Mouse (Mus musculus): Measurements from ENCODE around the gene Gucy2g. TPM values are rescaled to one million over a fixed set of nuclear protein-coding genes. Genes with fewer than 3 reads are reported as not detected.
"Not testable (repeated sequence)": the region's sequence is repeated elsewhere in the genome, so short reads cannot be mapped to it uniquely, and the experiment has no call there.

Gucy2g gene
- total RNA-seq, 4 experiments from 2014 or later, result 2.4 to 4.3 (median 3.3) TPM

GRCm38 (mm10) chr19:55165954-55166353, 75.1 kb downstream of the Gucy2g start:
- DNase-seq (ENCODE audit: low spot score in 2 of 2), result no peak

DNA sequence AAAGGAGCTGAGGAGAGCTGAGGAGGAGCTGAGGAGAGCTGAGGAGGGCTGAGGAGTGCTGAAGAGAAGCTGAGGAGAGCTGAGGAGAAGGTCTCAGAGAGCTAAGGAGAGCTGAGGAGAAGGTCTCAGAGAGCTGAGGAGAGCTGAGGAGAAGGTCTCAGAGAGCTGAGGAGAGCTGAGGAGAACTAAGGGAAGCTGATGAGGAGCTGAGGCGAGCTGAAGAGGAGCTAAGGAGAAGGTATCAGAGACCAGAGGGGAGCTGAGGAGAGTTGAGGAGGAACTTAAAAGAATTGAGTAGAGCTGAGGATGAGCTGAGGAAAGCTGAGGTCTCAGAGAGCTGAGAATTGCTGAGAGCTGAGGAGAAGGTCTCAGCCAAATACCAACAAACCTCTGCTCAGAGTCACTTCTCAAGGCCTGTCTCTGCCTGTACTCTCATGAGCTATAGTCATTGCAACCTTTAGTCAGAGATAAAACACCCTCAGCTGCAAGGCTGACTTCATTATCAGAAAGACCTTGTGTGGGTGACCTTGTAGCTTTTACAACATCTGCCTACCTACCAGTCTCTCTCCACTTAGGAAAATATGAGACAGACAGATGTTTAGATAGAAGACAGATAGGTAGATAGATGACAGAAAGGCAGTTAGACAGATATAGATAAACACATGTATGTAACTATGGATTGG, 75.7 kb downstream of the Gucy2g start:
- DNase-seq (ENCODE audit: low spot score in 2 of 2), result no peak

DNA sequence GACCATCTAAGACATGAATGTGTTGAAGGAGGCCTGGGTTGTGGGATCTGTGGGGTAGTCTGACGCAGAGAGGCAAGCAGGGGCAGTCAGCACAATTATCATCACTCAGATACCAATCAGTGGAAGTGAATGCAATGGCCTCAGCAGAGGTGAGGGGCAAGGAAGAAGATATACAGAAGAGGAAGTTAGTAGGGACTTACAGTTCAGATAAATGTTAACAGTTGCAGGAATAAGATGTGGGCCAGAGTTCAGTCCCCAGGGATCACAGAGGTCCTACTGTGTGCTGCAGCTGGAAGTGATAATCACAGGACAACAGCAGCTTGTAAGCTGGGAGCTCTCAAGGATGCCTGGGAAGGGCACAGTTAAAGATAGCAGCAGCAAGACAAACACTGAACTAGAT, 76.9 kb downstream of the Gucy2g start:
- no peak for DNase-seq (ENCODE audit: low spot score in 2 of 2)

GRCm38 (mm10) chr19:55162271-55162670, 78.8 kb downstream of the Gucy2g start:
- no peak for DNase-seq (ENCODE audit: low spot score in 2 of 2)

DNA sequence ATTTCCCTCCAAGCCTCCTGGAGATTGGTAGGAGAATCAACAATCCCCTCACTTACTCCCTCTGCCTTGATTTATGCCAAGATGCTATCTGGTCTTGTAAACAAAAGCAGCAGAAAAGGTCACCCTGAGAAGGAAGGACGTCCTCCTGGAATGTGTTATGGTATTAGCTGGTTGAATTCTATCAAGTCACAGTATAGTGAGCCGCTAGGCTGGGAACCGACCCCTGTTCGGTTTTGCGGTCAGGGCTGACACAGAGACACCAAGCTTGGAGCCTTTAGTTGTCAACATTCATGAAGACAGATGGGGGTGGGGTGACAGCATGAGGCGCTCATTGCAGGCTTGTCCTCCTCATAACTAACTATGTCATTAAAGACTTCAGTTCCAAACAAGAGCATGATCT, 81.2 kb downstream of the Gucy2g start:
- DNase-seq (ENCODE audit: low spot score in 2 of 2), result no peak

DNA sequence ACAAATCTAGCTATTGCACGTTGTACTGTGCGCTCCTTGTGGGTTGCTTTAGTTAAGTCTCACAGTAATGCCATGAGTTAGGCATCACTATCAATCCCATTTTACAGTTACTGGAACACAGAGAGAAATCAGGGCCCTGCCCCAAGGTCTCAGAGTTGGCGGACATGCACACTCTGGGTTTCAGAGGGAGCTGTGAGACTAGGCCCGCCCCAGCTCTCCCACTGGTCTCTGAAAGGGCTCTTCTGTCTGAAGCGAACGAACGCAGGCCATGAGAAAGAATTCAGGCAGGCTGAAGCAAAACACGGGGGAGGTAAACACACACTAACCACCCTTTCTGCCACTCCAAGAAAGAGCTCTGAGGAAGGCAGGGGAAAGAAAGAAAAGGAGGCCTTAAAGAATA, 82.4 kb downstream of the Gucy2g start:
- DNase-seq (ENCODE audit: low spot score in 2 of 2), result no peak

- no peak for DNase-seq (ENCODE audit: low spot score in 2 of 2)
These were observed 84.0 kb downstream of the Gucy2g start for GRCm38 (mm10) chr19:55157029-55157428.

GRCm38 (mm10) chr19:55152983-55153382, 88.1 kb downstream of the Gucy2g start:
- no peak for DNase-seq (ENCODE audit: low spot score in 2 of 2)

DNA sequence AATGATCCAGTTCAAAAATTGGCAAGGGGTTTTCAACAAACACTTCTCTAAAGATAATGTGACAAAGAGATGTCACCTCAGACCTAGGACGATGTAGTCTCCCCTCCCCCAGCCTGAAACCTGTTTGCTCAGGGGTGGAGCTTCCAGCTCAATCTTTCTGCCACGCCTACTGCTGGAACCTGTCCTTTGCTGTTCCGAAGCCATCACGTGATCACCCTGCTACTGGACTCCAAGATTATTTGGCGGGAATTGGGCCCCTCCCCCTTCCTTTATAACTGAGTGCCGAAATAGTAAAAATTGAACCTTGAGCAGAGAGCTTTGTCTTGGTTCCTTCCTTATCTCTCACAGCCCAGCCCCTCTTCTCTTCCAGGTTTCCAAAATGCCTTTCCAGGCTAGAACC, 88.8 kb downstream of the Gucy2g start:
- DNase-seq (ENCODE audit: low spot score in 2 of 2), result not testable (repeated sequence)

DNA sequence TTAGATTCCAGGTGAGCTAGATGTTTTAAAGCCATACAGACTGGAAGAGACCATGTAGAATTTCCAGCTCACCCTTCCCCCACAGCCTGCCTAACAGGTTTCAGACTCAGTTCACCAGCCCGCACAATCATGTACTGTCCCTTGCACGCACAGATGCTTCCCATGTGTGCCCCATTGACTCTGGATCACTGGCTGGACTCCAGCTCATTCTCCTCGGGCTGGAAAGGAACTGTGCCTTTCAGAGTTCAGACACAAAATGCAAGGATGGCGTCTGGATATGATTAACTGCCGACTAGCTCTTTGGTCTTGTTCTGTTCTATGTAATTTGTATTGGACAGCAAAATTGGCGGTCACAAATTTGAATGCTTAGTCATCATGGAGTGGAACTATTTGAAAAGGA, 91.4 kb downstream of the Gucy2g start:
- DNase-seq (ENCODE audit: low spot score in 2 of 2), result no peak

GRCm38 (mm10) chr19:55148109-55148508, 92.9 kb downstream of the Gucy2g start:
- no peak for DNase-seq (ENCODE audit: low spot score in 2 of 2)

Small RNA genes within 50 kb of the gene (microRNA-seq; reads per million reads assigned to microRNA genes)
- gene Mir6715, result 2.0 to 2.7 reads per million in 2 experiments

Other genes starting within 250 kb of the Gucy2g start
- gene Gpam, start 114.0 kb downstream of the Gucy2g start, total RNA-seq (2022), result 10 to 100 TPM; 42.7 to 58.3 (median 51.8) TPM
- gene Tectb, start 60.5 kb downstream of the Gucy2g start, total RNA-seq (2022), result under 1 TPM in 2 of 4 experiments, not detected in 2; 0.21 TPM
- gene Acsl5, start 10.7 kb upstream of the Gucy2g start, total RNA-seq (2022), result 10 to 100 TPM; 47.3 to 65.0 (median 57.2) TPM
- gene Zdhhc6, start 74.8 kb upstream of the Gucy2g start, total RNA-seq (2022), result 10 to 100 TPM; 23.4 to 26.2 (median 24.8) TPM
- 10 to 100 TPM; 62.8 to 67.7 (median 64.3) TPM for gene Vti1a, start 75.1 kb upstream of the Gucy2g start, total RNA-seq (2022)